Mouse (Mus musculus) left cerebral cortex, adult 2 months (tissue): Measurements from ENCODE around the gene Cop1. TPM values are rescaled to one million over a fixed set of nuclear protein-coding genes. Genes with fewer than 3 reads are reported as not detected.

Source experiments
- DNase-seq, 2 experiments: peaks; one replicate each; pipeline ENCODE4 v3.0.0; 2021 to 2022; ENCODE audit warnings: low spot score in 2 of 2, mixed read lengths in 1 of 2; ENCODE audit errors: extremely low spot score in 1 of 2
- H3K27ac ChIP-seq: fragments of 200-600 bp; 2 replicates; pipeline ENCODE4 v1.8.1; 2022
- H3K4me3 ChIP-seq: fragments of 200-600 bp; 2 replicates; pipeline ENCODE4 v1.8.1; 2022
- CTCF ChIP-seq: fragments of 200-600 bp; IDR thresholded peaks from 2 replicates; pipeline ENCODE4 v1.8.1; 2022; ENCODE audit warnings: antibody characterized with exemption, mild to moderate bottlenecking, moderate library complexity
- intact Hi-C: fragments of 180-260 bp; cut with DNase I; formaldehyde crosslinking; loops from one replicate; pipeline ENCODE4 v1.15.1; 2025
- long read RNA-seq, 2 experiments: library from polyadenylated mRNA; stranded (forward); transcript quantifications; one replicate each; pipeline ENCODE4 v2.0.0; 2021; ENCODE audit warnings: borderline mapping rate in 2 of 2
- total RNA-seq, 2 experiments: library from RNA; stranded (reverse); gene quantifications; 2 replicates each; pipeline ENCODE4 v1.2.3; 2021

The Cop1 gene
- total RNA-seq, result 100 to 1,000 TPM; 171 to 172 TPM
- long read RNA-seq, experiment 1, full-length matches to known transcripts, result 86 of 150 reads
- long read RNA-seq, experiment 1, partial matches to known transcripts, result 4 of 150 reads
- long read RNA-seq, experiment 1, other reads (novel, unspliced or antisense), result 60 of 150 reads
- long read RNA-seq, experiment 2, full-length matches to known transcripts, result 48 of 99 reads
- long read RNA-seq, experiment 2, partial matches to known transcripts, result 6 of 99 reads
- long read RNA-seq, experiment 2, other reads (novel, unspliced or antisense), result 45 of 99 reads

DNA sequence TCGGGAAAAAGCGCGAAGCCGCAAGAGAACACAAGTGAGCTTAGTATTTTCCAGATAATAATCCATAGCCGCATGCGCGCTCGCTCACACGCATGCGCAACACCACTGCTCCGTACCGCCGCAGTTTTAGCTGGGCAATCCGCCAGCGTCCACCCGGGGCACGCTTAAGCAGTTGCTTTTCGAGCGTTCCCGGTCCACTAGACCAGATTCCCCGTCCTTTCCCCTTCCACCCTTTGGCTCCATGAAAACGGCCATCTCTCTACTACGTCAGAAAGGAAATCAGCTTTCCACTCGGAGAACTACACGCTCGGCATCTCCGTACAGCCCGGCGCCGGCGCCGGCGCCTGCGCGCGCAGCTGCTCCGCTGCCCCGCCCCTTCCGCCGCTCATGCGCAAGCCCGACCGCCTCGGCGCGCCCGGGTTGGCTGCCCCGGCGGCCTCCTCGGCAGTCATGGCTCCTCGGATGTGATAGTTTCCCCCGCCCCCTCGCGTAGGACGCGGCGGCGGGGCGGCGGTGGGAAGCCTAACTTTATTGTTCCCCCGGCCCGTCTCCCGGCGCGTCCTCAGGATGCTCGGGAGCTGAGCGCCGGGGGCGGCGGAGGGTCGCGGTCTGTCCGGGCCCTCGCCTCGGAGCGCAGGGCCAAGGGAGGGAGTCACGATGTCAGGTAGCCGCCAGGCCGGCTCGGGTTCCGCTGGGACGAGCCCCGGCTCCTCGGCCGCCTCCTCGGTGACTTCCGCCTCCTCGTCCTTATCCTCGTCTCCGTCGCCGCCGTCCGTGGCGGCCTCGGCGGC lies at the start of gene Cop1:
Gene Cop1 (plus strand): TSS at position 540 of the 791 bp plus-strand sequence.
- DNase-seq, result peak; percentile 91 to 92
- Histone ChIP-seq H3K4me3 (peak within 1 kb of the TSS; percentile 80), H3K27ac (peak within 1 kb of the TSS; percentile 99)
- intact Hi-C loops, result loop anchor here (10.0 kb wide), 1 partner anchor 1677 kb away; no protein-coding TSS in a partner anchor

GRCm38 (mm10) chr1:159186741-159187140 lies 45.4 kb upstream of the Cop1 start:
- intact Hi-C loops, result no loop called here
- Histone ChIP-seq H3K4me3 (no peak overlapping the region), H3K27ac (no peak overlapping the region)
- DNase-seq, result no peak
- TF ChIP-seq CTCF, result no peak

DNA sequence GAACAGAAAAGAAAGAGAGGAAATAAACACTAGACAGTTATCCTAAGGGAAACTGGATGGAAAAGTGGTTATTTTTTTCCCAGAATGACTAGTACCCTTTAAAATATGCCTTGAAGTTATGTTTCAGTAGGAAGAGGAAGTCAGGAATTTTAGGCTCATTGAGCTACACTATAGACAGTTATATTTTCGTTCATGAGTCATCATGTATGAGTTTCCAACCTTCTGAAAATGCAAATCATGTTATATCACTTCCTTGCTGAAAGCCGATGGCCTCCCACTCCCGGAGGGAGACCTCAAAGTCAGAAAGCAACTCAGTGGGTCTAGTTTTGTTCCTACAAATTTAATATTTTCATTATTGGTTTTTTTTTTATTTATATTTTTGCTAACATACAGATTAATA lies 33.5 kb upstream of the Cop1 start:
- DNase-seq, result no peak
- intact Hi-C loops, result no loop called here
- H3K4me3 ChIP-seq, result no peak overlapping the region
- H3K27ac ChIP-seq, result peak overlapping the region; percentile 47; the same call in 1 of the 2 replicates
- no peak for TF ChIP-seq CTCF

DNA sequence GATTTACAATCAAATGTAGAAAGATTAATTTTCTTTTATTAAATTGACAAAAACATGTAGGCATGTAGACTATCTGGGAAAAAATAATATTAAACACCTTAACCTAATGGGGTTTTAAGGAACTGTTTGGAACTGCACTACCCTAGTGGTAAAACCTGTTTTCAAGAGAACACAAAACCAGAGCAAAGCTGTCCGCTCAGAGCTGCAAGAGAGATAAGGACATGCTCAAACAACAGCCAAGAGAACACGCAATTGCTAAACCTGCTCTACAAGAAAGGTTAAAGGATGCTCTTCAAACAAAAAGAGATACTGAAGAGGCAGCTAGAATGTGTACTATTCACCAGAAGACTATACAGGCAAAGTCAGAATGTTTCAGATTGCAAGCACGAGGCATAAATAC lies 32.5 kb upstream of the Cop1 start:
- TF ChIP-seq CTCF, result no peak
- Histone ChIP-seq H3K4me3 (no peak overlapping the region), H3K27ac (no peak overlapping the region)
- no peak for DNase-seq
- intact Hi-C loops, result no loop called here

- no peak for TF ChIP-seq CTCF
- intact Hi-C loops, result no loop called here
- DNase-seq, result no peak
- no peak overlapping the region for H3K4me3 ChIP-seq
- no peak overlapping the region for H3K27ac ChIP-seq
Observed at GRCm38 (mm10) chr1:159201220-159201619, 30.9 kb upstream of the Cop1 start.

DNA sequence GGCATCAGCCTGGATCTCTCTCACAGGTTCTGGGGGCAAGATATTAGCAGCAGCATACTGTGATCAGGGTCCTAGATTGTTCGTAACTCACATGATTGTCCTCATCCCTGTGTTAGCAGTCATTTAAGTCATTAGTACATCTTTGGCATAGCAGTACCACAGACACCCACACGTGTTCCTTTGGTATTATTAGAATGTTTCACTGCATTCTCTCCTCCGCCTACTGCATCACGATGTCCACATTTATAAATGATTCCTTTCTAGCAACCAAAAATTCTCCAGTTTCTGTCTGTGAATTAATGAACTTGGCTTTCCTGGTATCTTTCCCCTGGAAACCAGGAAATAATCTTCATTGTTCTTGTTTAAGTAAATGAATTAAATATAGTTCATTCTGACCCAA lies 20.4 kb upstream of the Cop1 start:
- Histone ChIP-seq H3K27ac (peak overlapping the region; percentile 71), H3K4me3 (no peak overlapping the region)
- intact Hi-C loops, result loop anchor here (10.0 kb wide), 1 partner anchor 477 kb away; no protein-coding TSS in a partner anchor
- DNase-seq, result no peak
- no peak for TF ChIP-seq CTCF

DNA sequence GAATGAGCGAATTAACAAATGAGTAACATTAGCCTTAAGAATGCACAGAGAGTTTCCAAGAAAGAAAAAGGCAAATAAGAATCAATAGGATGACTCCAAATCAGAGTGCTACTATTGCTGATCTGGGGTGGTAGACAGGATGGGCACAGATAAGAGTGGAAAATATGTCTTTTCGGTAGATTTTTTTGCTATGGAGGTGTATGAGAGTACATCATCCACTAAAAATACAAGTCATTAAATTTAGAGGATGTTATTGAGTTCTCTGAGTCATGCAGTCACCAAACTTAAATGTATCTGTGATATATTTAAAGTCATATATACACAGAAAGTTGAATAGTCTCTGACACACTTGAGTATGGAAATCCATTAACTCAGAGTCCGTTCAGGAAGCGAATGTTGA lies 14.7 kb upstream of the Cop1 start:
- TF ChIP-seq CTCF, result no peak
- H3K4me3 ChIP-seq, result no peak overlapping the region

DNA sequence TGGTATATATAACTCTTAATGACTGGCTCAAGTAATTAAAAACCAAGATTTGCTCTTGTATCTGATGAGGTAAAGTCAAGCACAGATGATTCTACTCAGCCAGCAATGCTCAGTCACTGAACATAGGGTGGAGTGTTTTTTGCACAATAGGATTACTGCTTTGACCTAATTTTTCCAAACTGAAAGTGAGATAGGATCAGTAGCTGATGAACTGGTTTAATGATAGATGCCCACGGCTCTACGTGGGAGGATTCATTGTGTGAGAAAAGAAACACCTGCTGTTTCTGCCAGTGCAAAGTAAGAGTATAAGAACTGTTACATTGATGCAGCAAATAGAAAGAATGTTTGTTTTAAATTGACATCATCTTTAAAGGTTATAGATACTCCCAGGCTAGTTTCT lies 10.1 kb upstream of the Cop1 start:
- no peak for DNase-seq
- no peak overlapping the region for H3K4me3 ChIP-seq
- no peak overlapping the region for H3K27ac ChIP-seq
- intact Hi-C loops, result no loop called here
- no peak for TF ChIP-seq CTCF

More for the DNA sequence above, 14.7 kb upstream of the Cop1 start:
- no peak overlapping the region for H3K27ac ChIP-seq
- intact Hi-C loops, result loop anchor here (10.0 kb wide), 1 partner anchor 483 kb away; no protein-coding TSS in a partner anchor
- no peak for DNase-seq

GRCm38 (mm10) chr1:159225064-159225824 lies 6.9 kb upstream of the Cop1 start:
- H3K27ac ChIP-seq, result no peak overlapping the region
- no peak overlapping the region for H3K4me3 ChIP-seq
- intact Hi-C loops, result no loop called here
- DNase-seq, result no peak
- TF ChIP-seq CTCF, result no peak

DNA sequence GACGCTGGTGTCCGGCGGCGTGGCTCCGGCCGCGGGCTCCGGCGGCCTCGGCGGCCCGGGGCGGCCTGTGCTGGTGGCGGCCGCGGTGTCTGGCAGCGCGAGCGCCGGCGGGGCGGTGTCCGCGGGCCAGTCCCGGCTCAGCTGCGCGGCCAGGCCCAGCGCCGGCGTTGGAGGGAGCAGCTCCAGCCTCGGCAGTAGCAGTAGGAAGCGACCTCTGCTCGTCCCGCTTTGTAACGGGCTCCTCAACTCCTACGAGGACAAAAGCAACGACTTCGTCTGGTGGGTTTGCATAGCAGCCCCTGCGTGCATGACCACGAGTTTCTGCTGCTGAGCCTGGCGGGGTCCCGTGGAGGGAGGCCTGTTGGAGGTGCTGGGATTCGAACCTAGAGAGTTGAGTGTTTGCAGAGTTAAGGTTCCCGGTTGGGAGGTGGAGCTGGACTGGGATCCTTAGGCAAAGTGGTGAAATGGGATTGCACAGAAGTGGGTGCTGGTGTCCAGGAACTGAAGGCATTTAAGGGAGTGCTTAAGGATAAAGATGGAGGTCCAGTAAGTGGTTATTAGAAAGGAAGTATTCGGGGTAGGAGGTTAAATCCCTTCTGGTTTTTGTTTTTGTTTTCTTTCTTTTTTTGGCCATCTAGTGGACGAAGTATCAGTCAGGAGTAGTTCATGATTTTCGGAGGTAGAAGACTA lies 597 bp downstream of the Cop1 start:
- H3K4me3 ChIP-seq, result peak overlapping the region; percentile 80
- TF ChIP-seq CTCF, result peak; percentile 22
- intact Hi-C loops, result loop anchor here (10.0 kb wide), 1 partner anchor 1678 kb away; no protein-coding TSS in a partner anchor
- H3K27ac ChIP-seq, result peak overlapping the region; percentile 49; the same call in 1 of the 2 replicates
- peak in 1 of 2 experiments; percentile 21 for DNase-seq

GRCm38 (mm10) chr1:159233426-159233825 lies 1.3 kb downstream of the Cop1 start:
- TF ChIP-seq CTCF, result no peak
- no peak overlapping the region for H3K27ac ChIP-seq
- no peak for DNase-seq
- H3K4me3 ChIP-seq, result peak overlapping the region; percentile 79
- intact Hi-C loops, result loop anchor here (10.0 kb wide), 1 partner anchor 1679 kb away; no protein-coding TSS in a partner anchor
